Mouse (Mus musculus) neural tube, postnatal 0 days (tissue): ENCODE measurements around the gene Nat14. TPM values are rescaled to one million over a fixed set of nuclear protein-coding genes. Genes with fewer than 3 reads are reported as not detected.

ENCODE experiments used
- polyA plus RNA-seq: library from polyadenylated mRNA; unstranded; fragments of >200 nt; fragmentation: Nextera tagmentation; extraction: Ambion mirVana; gene quantifications from 2 replicates; pipeline ENCODE4 v1.2.1, GENCODE M21; 2015

The Nat14 gene
- polyA plus RNA-seq = 35.0 and 39.1 TPM in 2 replicates

DNA sequence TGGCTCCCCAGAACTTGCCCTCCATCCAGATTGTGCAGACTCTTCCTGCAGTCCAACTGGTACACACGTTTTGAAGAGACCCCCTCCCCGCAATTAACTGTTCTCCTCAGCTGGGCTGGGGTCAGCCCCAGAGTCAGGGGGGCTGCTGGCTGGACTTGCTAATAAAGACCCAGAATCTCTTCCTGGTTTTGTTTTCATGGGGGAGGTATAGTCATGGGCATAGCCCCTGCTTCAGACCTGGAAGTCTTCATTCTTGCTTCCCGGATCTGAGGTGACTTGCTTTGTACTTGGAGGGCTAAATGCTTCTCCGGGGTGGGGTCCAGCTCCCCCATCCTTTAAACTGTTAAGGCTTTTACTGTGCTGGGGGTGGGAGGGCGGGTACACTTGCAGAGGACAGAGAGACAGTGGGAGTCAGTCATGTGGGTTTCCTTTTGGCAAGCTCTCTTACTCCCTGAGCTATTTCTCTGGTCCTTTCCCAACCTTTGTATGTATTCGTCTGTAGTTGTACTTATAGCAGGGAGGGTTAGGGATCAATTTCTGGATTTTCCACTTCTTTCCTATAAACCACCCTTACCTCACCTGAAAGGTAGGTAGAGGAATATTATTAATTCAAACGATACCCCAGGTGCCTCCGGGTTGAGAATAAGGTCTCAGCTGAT is at the start of gene Nat14:
Gene Nat14, plus strand, starts transcription at position 205 of the 659 bp plus-strand sequence.

DNA sequence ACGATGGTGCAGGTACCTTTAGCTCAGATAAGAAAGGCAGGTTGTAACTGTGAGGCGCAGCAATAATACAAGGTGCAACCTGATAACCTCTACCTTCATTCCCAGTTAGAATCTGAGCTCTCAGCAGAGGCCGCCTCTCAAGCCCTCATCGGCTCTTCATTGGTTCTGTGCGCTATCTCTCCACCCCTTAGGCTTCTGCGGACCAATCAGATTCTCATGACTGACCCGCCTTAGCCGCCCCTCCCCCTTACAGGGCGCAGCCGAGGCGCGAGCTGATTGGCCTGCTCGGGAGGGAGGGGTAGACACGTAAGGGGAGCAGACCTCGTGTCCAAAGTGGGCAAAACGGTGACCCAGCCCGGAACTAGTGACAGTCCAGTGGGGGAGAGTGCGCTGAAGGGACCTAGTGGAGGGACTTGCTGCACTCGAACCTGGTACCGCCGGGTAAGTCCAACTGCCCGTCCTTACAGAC is 45.0 kb upstream of the Nat14 start, which contains the start of gene Isoc2a:
Gene Isoc2a, plus strand, starts transcription at position 401 of the 469 bp plus-strand sequence.

DNA sequence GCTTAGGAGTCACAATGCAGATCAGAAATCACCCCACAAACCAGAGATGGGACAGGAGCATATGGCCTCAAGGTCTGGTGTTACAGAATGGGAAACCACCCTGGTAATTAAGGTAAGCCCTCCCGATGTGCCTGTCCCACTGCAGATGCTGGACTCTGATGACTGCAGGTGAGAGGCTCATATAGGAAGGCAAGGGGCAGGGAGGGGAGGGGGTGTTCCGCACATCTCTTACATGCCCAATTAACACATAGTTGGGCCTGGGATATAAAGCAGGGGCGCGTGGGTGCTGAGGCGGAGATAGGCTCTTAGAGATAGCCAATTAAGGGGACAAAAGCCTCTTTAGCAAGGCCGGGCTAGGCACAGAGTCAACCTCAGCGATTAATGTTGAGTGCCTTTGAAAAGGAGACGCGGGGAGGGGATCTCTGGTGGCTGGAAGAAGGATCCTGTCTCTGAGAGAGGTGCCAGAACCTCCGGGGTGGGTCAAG is 15.3 kb upstream of the Nat14 start, which contains the start of gene Gm36210:
Gene Gm36210, minus strand, starts transcription at position 51 of the 485 bp plus-strand sequence.

DNA sequence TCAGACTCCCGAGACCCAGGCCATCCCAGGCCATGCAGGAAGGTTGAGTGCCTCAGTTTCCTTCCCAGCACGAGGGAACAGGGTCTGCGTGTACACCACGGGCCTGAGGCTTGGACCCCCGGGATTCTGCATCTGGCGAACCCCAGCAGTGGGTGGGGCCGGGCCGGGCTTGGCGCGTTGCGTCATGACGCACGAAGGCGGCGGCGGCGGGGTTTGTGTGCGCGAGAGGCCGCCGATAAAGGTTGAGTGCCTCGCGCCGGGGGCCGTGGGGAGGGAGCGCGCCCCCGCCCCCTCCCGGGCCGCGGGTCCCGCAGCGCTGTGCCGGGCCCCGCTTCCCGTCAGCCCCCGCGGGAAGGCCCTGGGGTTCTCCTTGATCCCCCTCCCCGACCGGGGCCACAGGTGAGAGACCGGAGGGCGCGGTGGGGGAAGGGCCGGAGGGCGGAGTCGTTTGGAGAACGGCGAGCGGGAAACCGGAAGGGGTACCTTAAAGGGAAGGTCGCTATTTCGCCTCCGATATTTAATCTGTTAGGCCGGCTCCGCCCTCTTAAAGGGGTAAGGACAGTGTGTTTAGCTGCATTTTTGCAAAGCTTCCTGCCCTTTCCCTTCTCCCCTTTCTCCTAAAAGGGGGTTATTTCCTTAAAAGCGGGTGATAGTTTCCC is 6.7 kb upstream of the Nat14 start, which contains the start of gene Zfp628:
Gene Zfp628, plus strand, starts transcription at position 211 of the 659 bp plus-strand sequence.

DNA sequence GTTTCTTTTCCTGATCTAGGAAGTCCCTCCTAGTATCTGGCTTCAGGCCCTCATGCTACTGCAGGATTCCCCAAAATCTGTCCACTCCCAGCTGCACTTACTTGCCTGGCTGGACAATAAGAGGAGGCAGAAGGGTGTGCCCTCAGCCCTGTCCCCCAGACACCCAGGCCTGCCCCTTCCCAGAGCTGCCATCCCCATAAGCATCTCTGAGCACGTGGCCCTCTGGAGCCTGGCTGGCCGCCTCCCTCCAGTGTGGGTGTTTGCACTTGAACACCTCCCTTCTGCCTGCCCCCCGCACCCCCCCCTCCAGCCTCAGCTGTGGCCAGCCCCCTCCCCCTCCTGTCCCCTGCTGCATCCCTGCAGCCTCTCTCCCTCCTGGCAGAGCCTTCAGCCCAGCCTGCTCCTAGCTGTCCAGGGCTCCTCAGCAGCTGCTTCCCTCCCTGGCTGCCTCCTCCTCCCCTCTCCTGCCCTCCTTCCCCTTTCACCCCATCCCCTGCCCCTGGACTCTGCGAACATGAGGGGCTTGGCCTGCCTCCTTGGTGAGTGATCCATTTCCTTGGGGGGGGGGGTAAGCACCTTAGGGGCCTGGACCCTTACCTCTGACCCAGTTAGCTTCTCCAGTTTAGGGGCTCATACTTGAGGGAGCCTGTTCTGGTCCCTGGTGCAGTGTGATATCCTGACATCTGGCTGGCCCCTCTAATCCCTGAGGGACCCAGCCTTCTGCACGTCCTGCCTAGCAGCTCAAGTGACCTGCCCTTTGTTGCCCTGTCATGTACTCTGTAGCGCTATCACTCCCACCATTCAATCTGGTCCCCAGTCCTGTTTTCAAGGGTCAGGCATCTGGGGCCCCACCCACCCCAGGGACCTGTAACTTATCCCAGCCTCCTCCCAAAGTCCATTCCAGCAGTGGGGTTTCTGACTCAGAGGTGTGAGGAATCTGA is 3.9 kb downstream of the Nat14 start, which contains the start of gene Ssc5d:
Gene Ssc5d, plus strand, starts transcription at position 345 of the 941 bp plus-strand sequence.

DNA sequence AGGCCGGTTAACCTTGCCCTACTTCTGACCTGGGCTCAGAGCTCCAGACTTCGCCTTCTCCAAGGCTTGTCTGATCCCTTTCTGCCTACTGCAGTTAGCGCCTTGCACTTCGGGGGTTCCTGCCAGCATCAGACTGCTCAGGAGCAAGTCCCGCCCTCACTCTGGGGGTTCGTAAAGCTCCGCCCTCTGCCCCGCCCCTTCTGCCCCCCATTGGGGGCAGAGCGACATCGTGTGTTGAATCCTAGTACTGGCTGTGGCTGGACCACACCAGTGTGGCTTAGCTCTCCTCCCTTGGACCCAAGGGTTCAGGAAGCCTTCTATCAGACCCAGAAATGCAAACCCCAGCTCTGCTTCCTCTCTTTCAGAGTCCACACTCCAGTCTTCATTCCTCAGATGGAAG is 42.4 kb downstream of the Nat14 start, which contains the start of gene Sbk2:
Gene Sbk2, minus strand, starts transcription at position 135 of the 400 bp plus-strand sequence.

DNA sequence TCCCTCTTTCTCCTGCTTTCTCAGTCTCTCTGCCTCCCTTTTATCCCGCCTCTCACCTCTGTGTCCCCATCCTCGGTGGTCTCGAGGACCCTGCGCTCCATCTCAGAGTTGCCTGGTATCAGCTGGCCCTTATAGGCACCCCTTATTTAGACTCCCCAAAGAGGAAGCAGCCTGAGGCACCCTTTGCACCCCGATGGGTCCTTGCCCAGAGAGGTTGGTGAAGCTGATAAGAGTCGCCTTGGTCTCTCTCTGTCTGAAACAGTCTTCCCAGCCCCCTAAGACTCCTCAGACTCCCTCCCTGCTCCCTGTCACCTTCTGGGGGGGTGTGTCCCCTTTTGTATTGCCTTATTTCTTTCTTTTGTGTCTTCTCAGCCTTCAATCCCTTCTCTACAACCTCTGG is 49.2 kb downstream of the Nat14 start, which contains the start of gene Sbk3:
Gene Sbk3, minus strand, starts transcription at position 101 of the 400 bp plus-strand sequence.

Other genes with a start within 250 kb of the Nat14 start
- 159 and 162 TPM in 2 replicates for gene Hspbp1, start 237.0 kb upstream of the Nat14 start, polyA plus RNA-seq
- 9.4 and 9.6 TPM in 2 replicates for gene Brsk1, start 231.4 kb upstream of the Nat14 start, polyA plus RNA-seq
- 0.13 TPM in 1 of 2 replicates, not detected in the other for gene Tmem150b, start 196.8 kb upstream of the Nat14 start, polyA plus RNA-seq
- 27.9 and 32.2 TPM in 2 replicates for gene Kmt5c, start 181.9 kb upstream of the Nat14 start, polyA plus RNA-seq
- 64.8 and 72.7 TPM in 2 replicates for gene Cox6b2, start 168.9 kb upstream of the Nat14 start, polyA plus RNA-seq
- gene Fam71e2, start 150.7 kb upstream of the Nat14 start, polyA plus RNA-seq = not detected in 2 replicates
- gene Il11, start 139.2 kb upstream of the Nat14 start, polyA plus RNA-seq = 1.3 and 1.4 TPM in 2 replicates
- gene Tmem190, start 139.1 kb upstream of the Nat14 start, polyA plus RNA-seq = not detected in 2 replicates
- 15.1 and 19.9 TPM in 2 replicates for gene Tmem238, start 132.4 kb upstream of the Nat14 start, polyA plus RNA-seq
- gene Rpl28, start 129.2 kb upstream of the Nat14 start, polyA plus RNA-seq = 306 and 332 TPM in 2 replicates
- 236 and 237 TPM in 2 replicates for gene Ube2s, start 109.4 kb upstream of the Nat14 start, polyA plus RNA-seq
- 8.2 and 11.1 TPM in 2 replicates for gene Shisa7, start 77.3 kb upstream of the Nat14 start, polyA plus RNA-seq
- gene Isoc2b, start 51.8 kb upstream of the Nat14 start, polyA plus RNA-seq = 3.1 and 4.0 TPM in 2 replicates
- gene Isoc2a, start 44.9 kb upstream of the Nat14 start, polyA plus RNA-seq = 0.85 and 0.86 TPM in 2 replicates
- 0.42 TPM in 1 of 2 replicates, not detected in the other for gene Gm36210, start 15.5 kb upstream of the Nat14 start, polyA plus RNA-seq
- gene Zfp628, start 6.8 kb upstream of the Nat14 start, polyA plus RNA-seq = 3.0 and 4.2 TPM in 2 replicates
- 0.88 and 1.3 TPM in 2 replicates for gene Ssc5d, start 3.8 kb downstream of the Nat14 start, polyA plus RNA-seq
- not detected in 2 replicates for gene Sbk2, start 42.4 kb downstream of the Nat14 start, polyA plus RNA-seq
- 0.12 and 0.25 TPM in 2 replicates for gene Sbk3, start 49.1 kb downstream of the Nat14 start, polyA plus RNA-seq
- 37.5 and 40.0 TPM in 2 replicates for gene Zfp579, start 74.1 kb downstream of the Nat14 start, polyA plus RNA-seq
- 5.8 and 6.8 TPM in 2 replicates for gene Zfp524, start 92.4 kb downstream of the Nat14 start, polyA plus RNA-seq
- gene Fiz1, start 92.7 kb downstream of the Nat14 start, polyA plus RNA-seq = 22.9 and 26.6 TPM in 2 replicates
- gene Gm44973, start 93.5 kb downstream of the Nat14 start, polyA plus RNA-seq = 1.3 and 2.1 TPM in 2 replicates
- gene Zfp865, start 98.3 kb downstream of the Nat14 start, polyA plus RNA-seq = 5.1 and 5.6 TPM in 2 replicates
- gene Ccdc106, start 98.5 kb downstream of the Nat14 start, polyA plus RNA-seq = 72.3 and 78.9 TPM in 2 replicates
- gene 4632433K11Rik, start 112.1 kb downstream of the Nat14 start, polyA plus RNA-seq = not detected in 2 replicates
- 6.1 and 7.8 TPM in 2 replicates for gene Zfp784, start 116.4 kb downstream of the Nat14 start, polyA plus RNA-seq
- 128 and 133 TPM in 2 replicates for gene Zfp580, start 129.5 kb downstream of the Nat14 start, polyA plus RNA-seq
- 72.7 and 76.9 TPM in 2 replicates for gene U2af2, start 140.1 kb downstream of the Nat14 start, polyA plus RNA-seq
- gene Epn1, start 158.2 kb downstream of the Nat14 start, polyA plus RNA-seq = 93.4 and 120 TPM in 2 replicates
- gene Rfpl4, start 194.9 kb downstream of the Nat14 start, polyA plus RNA-seq = not detected in 2 replicates
- 0.81 and 0.85 TPM in 2 replicates for gene Rasl2-9, start 203.9 kb downstream of the Nat14 start, polyA plus RNA-seq
- gene Vmn1r55, start 227.6 kb downstream of the Nat14 start, polyA plus RNA-seq = not detected in 2 replicates